Mouse (Mus musculus) thymus, postnatal 25 days (tissue): ENCODE data around the gene Fgf15.
"Not testable (repeated sequence)": the region's sequence is repeated elsewhere in the genome, so short reads cannot be mapped to it uniquely, and the experiment has no call there.

Source experiments
- DNase-seq: peaks from one replicate; pipeline ENCODE4 v3.0.0; 2022

Gene Fgf15

DNA sequence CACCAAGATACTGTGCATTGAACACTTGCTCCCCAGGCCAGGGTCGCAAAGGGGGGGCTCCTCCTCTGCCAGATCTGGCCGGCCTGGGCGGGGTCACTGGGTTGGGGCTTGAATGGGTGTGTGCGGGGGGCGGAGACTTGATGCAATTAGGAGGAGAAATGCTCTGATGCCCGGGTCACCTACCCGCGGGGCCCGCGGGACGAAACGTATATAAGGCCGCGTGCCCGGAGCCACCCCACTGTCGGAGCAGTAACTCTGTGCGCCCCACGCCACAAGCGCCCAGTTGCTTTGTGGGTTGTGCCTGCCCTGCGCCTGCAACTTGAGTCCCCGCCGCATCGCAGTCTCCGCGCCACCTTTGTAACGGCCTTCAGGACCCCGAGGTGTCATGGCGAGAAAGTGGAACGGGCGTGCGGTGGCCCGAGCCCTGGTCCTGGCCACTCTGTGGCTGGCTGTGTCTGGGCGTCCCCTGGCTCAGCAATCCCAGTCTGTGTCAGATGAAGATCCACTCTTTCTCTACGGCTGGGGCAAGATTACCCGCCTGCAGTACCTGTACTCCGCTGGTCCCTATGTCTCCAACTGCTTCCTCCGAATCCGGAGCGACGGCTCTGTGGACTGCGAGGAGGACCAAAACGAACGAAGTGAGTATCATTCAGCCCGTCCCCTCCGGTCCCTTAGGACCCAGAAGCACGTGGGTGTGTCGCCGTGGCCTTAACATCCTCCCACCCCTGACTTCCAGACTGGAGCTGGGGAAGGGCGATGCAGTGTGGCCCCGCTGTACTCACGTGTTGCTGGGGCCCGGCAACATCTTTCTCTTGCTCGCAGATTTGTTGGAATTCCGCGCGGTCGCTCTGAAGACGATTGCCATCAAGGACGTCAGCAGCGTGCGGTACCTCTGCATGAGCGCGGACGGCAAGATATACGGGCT is at the start of gene Fgf15:
Gene Fgf15 (plus strand): TSS at position 238 of the 925 bp plus-strand sequence.
- no peak for DNase-seq

- DNase-seq: no peak
Measured at GRCm38 (mm10) chr7:144847067-144847466, 49.3 kb upstream of the Fgf15 start, which contains the start of gene Fgf4. TSS of gene Fgf4 (plus strand) at chr7:144847367.

GRCm38 (mm10) chr7:144851321-144851720 is 45.0 kb upstream of the Fgf15 start:
- DNase-seq: no peak

GRCm38 (mm10) chr7:144854966-144855365 is 41.4 kb upstream of the Fgf15 start:
- DNase-seq: no peak

- DNase-seq: no peak
Measured at GRCm38 (mm10) chr7:144857158-144857557, 39.2 kb upstream of the Fgf15 start.

DNA sequence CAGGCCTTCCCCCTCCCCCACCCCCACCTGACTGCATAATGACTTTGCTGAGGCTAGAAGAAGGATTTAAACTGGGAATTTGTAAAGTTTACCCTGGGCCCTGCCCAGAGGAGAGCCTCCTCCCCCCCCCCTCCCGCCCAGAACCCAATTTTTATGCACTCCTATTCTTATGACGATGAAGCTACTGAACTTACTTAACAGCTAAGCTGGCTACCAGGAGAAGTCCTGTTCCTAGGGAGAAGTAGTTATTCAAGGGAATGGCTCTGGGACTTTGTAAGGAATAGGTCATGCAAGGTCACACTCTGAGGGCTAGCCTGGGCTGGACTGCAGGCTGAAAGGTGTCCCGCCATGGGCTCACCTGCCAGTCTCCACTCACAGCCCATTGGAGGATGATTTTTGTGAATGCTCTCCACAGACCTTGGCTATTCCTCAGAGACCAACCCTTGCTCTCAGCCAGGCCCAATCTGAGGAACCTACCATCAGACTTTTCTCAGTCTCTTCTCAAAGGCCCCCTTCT is 38.4 kb upstream of the Fgf15 start:
- DNase-seq: no peak

- no peak for DNase-seq
Measured at GRCm38 (mm10) chr7:144858702-144859101, 37.6 kb upstream of the Fgf15 start.

- DNase-seq: no peak
Measured at GRCm38 (mm10) chr7:144861056-144861768, 35.1 kb upstream of the Fgf15 start.

DNA sequence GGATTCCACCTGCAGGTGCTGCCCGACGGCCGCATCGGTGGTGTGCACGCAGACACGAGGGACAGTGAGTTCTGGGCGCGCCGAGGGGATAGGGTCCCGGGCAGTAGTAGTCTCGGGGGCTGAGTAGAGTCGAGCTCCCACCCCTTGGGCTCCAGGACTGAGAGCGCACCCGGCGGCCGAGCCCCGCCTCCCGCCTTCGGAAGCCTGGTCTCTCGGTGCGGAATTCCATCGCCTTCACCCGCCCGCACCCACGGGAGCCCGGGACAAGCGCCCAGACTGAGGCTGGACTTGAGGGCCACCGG is 34.6 kb upstream of the Fgf15 start:
- no peak for DNase-seq

- DNase-seq: no peak
Measured at GRCm38 (mm10) chr7:144862126-144862525, 34.2 kb upstream of the Fgf15 start.

- no peak for DNase-seq
Measured at GRCm38 (mm10) chr7:144862712-144863111, 33.6 kb upstream of the Fgf15 start.

- no peak for DNase-seq
Measured at GRCm38 (mm10) chr7:144863196-144863595, 33.1 kb upstream of the Fgf15 start.

DNA sequence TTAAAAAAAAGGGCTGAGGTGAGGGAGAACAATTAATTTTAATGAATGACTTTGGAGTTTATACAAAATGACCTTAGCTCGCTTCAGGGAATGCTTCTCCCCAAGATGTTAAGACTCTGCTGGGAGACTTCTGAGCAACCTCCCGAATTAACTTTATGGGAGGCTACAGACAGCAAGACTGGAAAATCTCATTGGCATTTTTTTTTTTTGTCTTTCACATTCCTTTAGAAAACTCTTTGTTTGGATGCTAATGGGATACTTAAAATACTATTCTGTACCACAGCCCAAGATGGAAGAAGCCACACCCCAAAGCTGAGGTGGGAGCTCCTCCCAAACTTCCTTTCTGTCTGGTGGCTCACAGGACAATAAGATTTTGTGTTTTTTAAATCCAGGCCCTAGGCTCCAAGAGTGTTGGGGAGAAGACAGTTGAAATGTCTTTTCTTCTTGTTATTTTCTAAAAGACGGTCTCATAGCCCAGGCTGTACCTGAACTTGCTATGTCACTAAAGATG is 32.1 kb upstream of the Fgf15 start:
- no peak for DNase-seq

GRCm38 (mm10) chr7:144867161-144867560 is 29.2 kb upstream of the Fgf15 start:
- no peak for DNase-seq

DNA sequence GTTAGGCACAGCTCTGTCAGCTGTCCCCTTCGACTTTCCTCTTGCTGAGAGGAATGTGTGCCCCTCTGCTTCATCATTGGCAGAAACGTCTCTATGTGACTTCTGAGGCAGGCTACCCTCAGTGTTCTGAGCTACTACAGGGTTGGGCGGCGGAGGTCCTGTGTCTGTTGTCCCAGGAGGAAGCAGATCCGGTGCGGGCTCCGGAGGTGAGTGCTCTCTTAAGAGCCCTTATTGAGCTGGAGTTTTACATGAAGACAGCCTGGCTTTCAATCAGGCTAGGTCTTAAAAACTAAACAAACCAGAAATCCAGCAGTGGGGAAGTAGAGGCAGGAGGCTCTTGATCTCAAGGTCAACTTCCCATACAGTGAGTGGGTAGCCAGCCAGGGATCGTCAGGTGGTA is 28.7 kb upstream of the Fgf15 start:
- DNase-seq: no peak

GRCm38 (mm10) chr7:144872420-144872819 is 23.9 kb upstream of the Fgf15 start:
- DNase-seq: no peak

- no peak for DNase-seq
Measured at GRCm38 (mm10) chr7:144873160-144873559, 23.2 kb upstream of the Fgf15 start.

DNA sequence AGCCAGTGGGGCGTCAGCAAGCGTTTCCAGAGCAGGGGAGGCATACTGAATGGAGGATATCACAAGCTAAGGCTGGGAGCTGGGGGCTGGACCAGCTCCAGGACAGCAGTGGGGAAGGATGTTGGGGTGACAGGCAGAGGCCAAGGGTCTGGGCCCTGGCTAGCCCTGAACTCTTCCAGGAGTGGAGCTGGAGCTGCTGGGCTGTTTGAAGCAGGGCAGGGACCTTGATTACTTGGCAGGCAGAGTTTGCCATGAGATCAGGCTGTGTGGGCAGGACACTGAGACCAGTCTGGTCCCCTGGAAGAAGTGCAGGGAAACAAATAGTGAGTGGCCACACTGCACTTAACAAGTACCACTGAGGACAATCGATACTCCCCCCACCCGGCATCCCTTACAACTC is 22.1 kb upstream of the Fgf15 start:
- DNase-seq: no peak

DNA sequence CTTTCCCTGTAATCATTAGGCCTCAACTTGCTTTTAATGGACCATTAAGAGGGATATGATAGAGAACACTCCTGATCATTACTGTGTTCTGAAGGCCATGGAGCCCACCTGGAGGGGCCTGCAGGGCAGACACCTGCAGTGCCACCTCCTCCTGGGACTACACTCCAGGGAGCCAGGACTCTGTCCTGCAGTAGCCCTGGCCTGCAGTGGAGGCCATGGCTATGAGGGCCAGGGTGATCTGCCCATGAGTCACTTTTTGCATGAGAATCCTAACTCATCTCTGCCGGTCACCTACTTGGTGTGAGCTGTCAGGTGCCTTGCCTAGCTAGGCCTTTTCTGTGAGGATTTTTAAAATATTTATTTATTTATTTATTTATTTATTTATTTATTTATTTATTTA is 17.9 kb upstream of the Fgf15 start:
- no peak for DNase-seq

DNA sequence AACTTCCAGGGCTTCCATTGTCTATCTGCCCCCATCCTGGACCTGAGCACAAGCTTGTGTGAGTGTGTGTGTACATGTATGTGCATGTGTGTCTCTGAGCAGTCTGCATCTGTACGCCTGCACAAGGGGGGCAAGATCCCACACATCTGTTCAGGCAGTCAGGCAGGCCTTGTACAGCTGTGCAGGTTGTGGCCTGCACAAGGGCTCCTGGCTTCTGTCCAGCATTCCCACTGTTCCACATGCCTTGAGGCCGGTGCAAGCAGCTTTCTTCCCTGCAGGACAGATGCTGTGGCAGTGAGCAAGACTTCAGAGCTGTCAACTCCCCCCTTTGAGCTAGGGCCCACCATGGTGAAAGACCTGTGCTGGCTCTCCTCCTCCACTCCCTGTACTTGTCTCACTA is 13.2 kb upstream of the Fgf15 start:
- DNase-seq: no peak

GRCm38 (mm10) chr7:144887672-144888071 is 8.7 kb upstream of the Fgf15 start:
- no peak for DNase-seq

DNA sequence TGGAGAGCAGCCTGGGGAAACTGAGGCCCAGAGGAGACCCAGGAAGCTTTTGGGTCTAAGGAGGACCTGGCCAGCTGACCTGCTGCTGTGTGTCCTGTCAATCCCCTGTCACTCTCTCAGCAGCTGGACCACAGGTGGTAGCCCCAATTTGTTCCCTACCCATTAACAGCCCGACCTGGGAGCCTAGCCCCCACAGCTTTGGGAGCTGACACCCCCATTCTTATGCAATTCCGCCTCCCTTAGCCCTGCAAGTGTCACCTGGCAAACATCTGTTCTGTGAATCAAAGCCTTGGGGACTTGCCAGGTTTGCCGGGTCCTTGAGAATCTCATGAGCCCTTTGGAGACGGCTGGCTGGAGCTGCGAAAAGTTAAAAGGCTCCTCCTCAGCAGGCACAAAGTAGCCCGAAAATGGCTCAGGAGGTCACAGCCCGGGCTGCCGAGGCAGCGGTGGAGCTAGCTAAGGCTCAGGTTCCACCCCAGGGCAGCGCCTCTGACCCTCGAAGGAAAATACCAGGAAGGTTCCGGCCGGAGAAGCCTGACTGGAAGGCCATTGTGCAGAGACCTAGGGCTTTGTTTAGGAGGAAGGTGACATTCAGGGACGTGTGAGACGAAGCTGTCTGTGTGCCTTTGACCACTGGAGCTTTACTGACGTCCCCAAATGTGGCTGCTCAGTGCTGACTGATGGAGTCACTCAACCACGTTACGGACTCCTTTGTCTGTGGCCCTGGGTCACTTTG is 7.6 kb upstream of the Fgf15 start:
- DNase-seq: no peak

- DNase-seq: not testable (repeated sequence)
Measured at GRCm38 (mm10) chr7:144890661-144891060, 5.7 kb upstream of the Fgf15 start.
